Comparison of ENCODE assay signal across 25 mouse cellular contexts in genomic region chr5:97451451-97451850, GRCm38 (mm10). TPM values are rescaled to one million over a fixed set of nuclear protein-coding genes. Genes with fewer than 3 reads are reported as not detected.
"Had no signal": no experiment of that assay in that cellular context is flagged by ENCODE, and none has a peak within 500 bp of the region (broad histone marks: within the 10 kb centered on the region; RNA-seq: fewer than 3 reads in every experiment).

No protein-coding gene starts in this region.

- H3K4me1 ChIP-seq: limb, embryonic 12.5 days; limb, embryonic 15.5 days; midbrain, embryonic 10.5 days; midbrain, embryonic 13.5 days had no signal

- H3K36me3 ChIP-seq: limb, embryonic 12.5 days; limb, embryonic 15.5 days; midbrain, embryonic 10.5 days; midbrain, embryonic 13.5 days had no signal

- H3K27ac ChIP-seq: limb, embryonic 12.5 days; limb, embryonic 15.5 days; liver, embryonic 14.5 days; macrophage; midbrain, embryonic 10.5 days; midbrain, embryonic 13.5 days; stomach, postnatal 0 days had no signal

- H3K9ac ChIP-seq: limb, embryonic 12.5 days; limb, embryonic 15.5 days; liver, embryonic 14.5 days; liver, postnatal 0 days; lung, embryonic 14.5 days; midbrain, embryonic 13.5 days had no signal

- H3K27me3 ChIP-seq: limb, embryonic 12.5 days; limb, embryonic 15.5 days; midbrain, embryonic 13.5 days had no signal

- H3K4me2 ChIP-seq: limb, embryonic 12.5 days; limb, embryonic 15.5 days; liver, embryonic 11.5 days; lung, embryonic 14.5 days; midbrain, embryonic 13.5 days had no signal

- DNase-seq: kidney, adult 18-20 months; kidney, adult 9 months; kidney, postnatal 14 days; kidney, postnatal 4 days; liver, postnatal 0 days; right cerebral cortex, postnatal 14 days; right cerebral cortex, postnatal 4 days; thymus, adult 2 months; thymus, postnatal 14 days; thymus, postnatal 4 days had no signal

- H3K9me3 ChIP-seq: limb, embryonic 12.5 days; limb, embryonic 15.5 days; midbrain, embryonic 10.5 days; midbrain, embryonic 13.5 days had no signal

- H3K4me3 ChIP-seq: limb, embryonic 12.5 days; limb, embryonic 15.5 days; midbrain, embryonic 10.5 days; midbrain, embryonic 13.5 days had no signal

- ATAC-seq: liver, postnatal 0 days; midbrain, embryonic 13.5 days had no signal

RNA-seq across cellular contexts. Expression of gene Gk2, which starts 5.4 kb away (rescaled TPM):
- polyA plus RNA-seq: kidney, embryonic 16.5 days; limb, embryonic 12.5 days; limb, embryonic 15.5 days; liver, embryonic 11.5 days; liver, embryonic 14.5 days; liver, postnatal 0 days; lung, embryonic 14.5 days; lung, postnatal 0 days; macrophage; midbrain, embryonic 10.5 days; midbrain, embryonic 13.5 days; midbrain, postnatal 0 days; neural tube, embryonic 11.5 days; neural tube, embryonic 14.5 days; stomach, embryonic 14.5 days; stomach, postnatal 0 days had no signal

RNA-seq across cellular contexts. Expression of gene Naa11, which starts 59.3 kb away (rescaled TPM):
- polyA plus RNA-seq: kidney, embryonic 16.5 days; limb, embryonic 12.5 days; limb, embryonic 15.5 days; liver, embryonic 11.5 days; liver, embryonic 14.5 days; liver, postnatal 0 days; macrophage; midbrain, embryonic 10.5 days; neural tube, embryonic 11.5 days; neural tube, embryonic 14.5 days; stomach, postnatal 0 days; thymus, adult 2 months had no signal
